Mouse (Mus musculus) spleen, adult 18-20 months (tissue): ENCODE data around the gene Shroom3.
"Not testable (repeated sequence)": the region's sequence is repeated elsewhere in the genome, so short reads cannot be mapped to it uniquely, and the experiment has no call there.

ENCODE experiments used
- DNase-seq, 2 experiments: peaks; one replicate each; pipeline ENCODE4 v3.0.0; 2022; ENCODE audit warnings: mixed read lengths in 2 of 2

The Shroom3 gene

GRCm38 (mm10) chr5:92897766-92898745 lies 214.8 kb downstream of the Shroom3 start:
- DNase-seq: peak; percentile 14 to 15

GRCm38 (mm10) chr5:92900470-92900869 lies 217.2 kb downstream of the Shroom3 start:
- DNase-seq: no peak

- no peak for DNase-seq
Observed at GRCm38 (mm10) chr5:92901870-92902269, 218.6 kb downstream of the Shroom3 start.

DNA sequence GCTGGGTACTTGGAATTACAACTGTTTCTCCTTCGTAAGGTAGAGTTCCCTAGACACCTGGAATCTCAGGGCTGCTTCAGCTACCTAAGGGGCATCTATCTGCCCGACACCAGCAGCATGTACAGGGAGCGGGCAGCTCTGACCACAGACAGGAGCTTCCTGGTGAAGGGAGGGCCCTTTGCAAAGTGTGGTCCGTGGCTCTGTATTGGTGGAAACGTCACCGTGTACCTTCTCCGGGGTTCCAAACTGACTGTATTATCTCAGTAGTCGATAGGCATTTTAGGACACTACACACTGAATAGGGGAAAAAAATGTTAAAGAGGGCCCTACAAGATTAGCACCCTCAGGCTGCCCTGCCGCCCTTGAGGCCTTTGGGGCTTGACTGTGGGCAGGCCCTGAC lies 221.9 kb downstream of the Shroom3 start:
- no peak for DNase-seq

GRCm38 (mm10) chr5:92905594-92906008 lies 222.4 kb downstream of the Shroom3 start:
- no peak for DNase-seq

- DNase-seq: no peak
Observed at GRCm38 (mm10) chr5:92908227-92908626, 225.0 kb downstream of the Shroom3 start.

DNA sequence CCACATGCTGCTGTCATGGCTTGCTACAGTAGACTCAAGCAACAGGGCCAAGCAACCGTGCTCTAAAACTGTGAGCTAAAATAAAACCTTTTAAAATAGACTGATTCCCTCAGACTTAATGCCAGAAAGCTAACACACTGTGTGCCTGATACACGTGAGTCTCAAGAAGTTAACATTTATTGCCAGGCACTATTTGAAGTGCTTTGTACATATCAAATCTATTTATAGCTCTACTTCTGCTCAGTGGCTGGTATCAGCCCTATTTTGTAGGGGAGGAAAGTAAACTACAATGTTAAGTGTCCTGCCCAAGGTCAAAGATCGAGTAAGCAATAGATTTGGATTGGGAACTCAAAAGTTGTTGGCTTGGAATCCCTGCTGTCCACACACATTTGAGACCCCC lies 227.6 kb downstream of the Shroom3 start:
- DNase-seq: no peak

DNA sequence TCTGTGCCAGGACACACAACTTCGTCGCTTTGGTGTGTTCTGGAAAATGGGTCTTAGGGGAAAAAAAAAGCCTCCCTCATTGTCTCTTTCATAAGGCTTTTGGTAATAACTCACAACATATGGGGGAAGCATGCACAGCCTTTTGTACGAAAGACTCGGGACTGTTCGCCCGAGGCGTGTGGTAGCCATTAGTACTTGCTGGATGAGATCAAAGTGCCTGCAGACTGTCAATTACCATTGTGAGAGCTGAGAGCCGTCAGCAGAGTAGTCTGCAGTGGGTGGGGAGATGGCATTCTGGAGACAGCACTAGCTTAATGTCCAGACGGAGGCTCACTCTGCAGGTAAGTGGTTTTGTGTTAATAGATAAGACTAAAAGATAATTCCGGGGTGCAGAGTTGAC lies 232.2 kb downstream of the Shroom3 start:
- no peak for DNase-seq

GRCm38 (mm10) chr5:92917755-92918154 lies 234.5 kb downstream of the Shroom3 start:
- no peak for DNase-seq

- DNase-seq: no peak
Observed at GRCm38 (mm10) chr5:92918170-92918569, 234.9 kb downstream of the Shroom3 start.

- DNase-seq: no peak
Observed at GRCm38 (mm10) chr5:92918866-92919265, 235.6 kb downstream of the Shroom3 start.

GRCm38 (mm10) chr5:92919390-92919789 lies 236.2 kb downstream of the Shroom3 start:
- DNase-seq: no peak

- no peak for DNase-seq
Observed at GRCm38 (mm10) chr5:92920984-92921383, 237.7 kb downstream of the Shroom3 start.

DNA sequence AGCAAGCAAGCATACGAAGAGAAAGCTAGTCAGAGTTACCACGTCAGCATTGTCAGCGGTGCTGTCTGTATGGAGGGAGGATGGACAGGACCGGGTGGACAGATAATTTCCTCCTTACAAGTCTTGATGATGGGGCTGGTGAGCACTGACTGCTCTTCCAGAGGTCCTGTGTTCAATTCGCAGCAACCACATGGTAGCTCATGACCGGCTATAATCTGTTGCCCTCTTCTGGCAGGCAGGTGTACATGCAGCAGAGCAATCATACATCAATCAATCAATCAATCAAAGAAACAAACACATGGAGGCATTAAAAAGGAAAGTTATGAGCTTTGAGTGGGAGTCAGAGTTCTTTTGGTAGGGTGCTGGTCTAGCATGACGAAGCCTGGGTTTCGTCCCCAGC lies 238.5 kb downstream of the Shroom3 start:
- DNase-seq: no peak

- DNase-seq: not testable (repeated sequence)
Observed at GRCm38 (mm10) chr5:92922981-92923380, 239.7 kb downstream of the Shroom3 start.

DNA sequence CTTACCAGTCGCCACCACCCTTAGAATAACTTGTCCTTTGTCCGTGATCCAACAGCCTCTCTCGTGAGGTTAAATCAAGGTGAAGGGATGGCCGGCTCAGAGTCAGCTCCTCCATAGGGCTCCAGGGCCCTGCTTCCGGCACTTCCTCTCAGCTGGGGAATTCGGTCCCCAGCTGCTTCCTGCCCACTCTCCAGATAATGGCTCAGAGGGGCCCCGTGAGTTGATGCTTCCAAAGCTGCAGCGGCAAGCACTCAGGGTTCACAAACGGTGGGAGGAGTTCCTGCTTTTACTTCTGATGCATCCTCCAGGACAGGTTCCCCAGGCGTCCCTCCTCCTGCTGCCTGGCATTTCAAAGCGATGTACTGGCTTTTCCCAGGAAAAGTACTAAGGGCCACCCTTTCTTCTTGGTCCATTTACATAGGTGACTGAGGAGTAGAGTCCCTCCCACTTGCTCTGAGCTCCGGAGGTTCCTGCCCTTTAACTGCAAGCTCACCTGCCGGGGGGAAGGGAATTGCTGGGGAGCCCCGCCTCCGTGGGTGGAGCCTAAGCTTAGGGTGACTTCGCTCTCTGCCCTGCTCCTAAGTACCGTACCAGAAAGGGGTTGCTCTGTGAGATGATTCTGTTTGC lies 241.7 kb downstream of the Shroom3 start:
- peak in 1 of 2 experiments; percentile 20 for DNase-seq

- no peak for DNase-seq
Observed at GRCm38 (mm10) chr5:92927667-92928066, 244.4 kb downstream of the Shroom3 start.

DNA sequence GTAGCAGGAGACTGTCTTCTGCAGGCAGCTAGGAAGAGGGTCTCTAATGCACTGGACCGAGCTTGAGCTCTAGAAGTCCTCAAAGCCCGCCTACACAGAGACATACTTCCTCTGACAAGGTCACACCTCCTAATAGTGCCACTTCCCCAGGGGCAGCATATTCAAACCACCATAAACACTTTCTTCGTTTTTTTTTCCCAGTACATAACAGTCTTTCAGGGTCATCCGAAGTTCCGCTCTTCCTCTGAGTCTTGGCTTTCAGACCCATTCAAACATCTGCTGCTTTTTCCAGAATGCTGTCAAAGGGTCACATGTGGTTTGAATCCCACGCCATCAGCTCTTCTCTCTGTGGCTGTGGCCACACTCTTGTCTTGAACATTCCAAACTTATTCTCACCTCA lies 247.3 kb downstream of the Shroom3 start:
- DNase-seq: no peak

GRCm38 (mm10) chr5:92931298-92931697 lies 248.1 kb downstream of the Shroom3 start:
- no peak for DNase-seq

GRCm38 (mm10) chr5:92933010-92933409 lies 249.8 kb downstream of the Shroom3 start:
- no peak for DNase-seq

DNA sequence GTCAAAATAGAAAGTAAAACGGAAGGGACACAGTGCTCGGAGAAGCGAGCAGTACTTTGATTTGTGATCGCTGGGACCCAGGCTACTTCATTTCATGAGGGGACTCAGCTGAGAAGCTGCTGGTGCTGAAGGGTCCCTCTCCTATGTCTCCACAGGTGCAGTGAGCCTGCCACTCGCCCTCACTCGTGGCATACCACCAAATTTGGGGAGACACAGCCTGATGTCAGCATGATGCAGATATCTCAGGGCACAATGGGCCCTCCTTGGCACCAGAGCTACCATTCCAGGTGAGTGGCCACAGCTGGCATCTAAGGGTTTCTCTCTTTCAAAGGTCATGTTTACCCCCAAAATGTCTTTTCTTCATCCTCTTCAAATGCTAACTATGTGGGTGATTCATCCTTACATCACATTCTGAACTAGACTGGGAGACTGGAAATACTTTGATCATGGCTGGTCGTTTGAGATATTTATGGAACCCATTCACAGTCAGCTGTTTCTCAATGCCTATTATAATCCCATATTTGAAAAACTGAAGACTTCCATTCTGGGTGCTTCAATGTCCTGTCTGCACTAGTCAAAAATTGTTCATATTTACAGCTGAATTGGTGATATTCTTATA lies 250.5 kb downstream of the Shroom3 start:
- no peak for DNase-seq

- DNase-seq: no peak
Observed at GRCm38 (mm10) chr5:92934269-92934939, 251.2 kb downstream of the Shroom3 start.

GRCm38 (mm10) chr5:92935883-92936282 lies 252.6 kb downstream of the Shroom3 start:
- DNase-seq: no peak
